Mouse (Mus musculus) olfactory bulb, adult 2 months (tissue): ENCODE data around the gene Anp32e.

Experiments used
- CTCF ChIP-seq: fragments of 200-500 bp; IDR thresholded peaks from 2 replicates; pipeline ENCODE4 v1.5.1; 2012; ENCODE audit warnings: low read depth, mild to moderate bottlenecking, low read length, moderate library complexity; ENCODE audit not compliant: insufficient read depth
- POLR2A ChIP-seq: fragments of 200-500 bp; IDR thresholded peaks from 2 replicates; pipeline ENCODE4 v1.6.1; 2012; ENCODE audit warnings: mild to moderate bottlenecking, low read depth, low read length, moderate library complexity; ENCODE audit not compliant: insufficient read depth

DNA sequence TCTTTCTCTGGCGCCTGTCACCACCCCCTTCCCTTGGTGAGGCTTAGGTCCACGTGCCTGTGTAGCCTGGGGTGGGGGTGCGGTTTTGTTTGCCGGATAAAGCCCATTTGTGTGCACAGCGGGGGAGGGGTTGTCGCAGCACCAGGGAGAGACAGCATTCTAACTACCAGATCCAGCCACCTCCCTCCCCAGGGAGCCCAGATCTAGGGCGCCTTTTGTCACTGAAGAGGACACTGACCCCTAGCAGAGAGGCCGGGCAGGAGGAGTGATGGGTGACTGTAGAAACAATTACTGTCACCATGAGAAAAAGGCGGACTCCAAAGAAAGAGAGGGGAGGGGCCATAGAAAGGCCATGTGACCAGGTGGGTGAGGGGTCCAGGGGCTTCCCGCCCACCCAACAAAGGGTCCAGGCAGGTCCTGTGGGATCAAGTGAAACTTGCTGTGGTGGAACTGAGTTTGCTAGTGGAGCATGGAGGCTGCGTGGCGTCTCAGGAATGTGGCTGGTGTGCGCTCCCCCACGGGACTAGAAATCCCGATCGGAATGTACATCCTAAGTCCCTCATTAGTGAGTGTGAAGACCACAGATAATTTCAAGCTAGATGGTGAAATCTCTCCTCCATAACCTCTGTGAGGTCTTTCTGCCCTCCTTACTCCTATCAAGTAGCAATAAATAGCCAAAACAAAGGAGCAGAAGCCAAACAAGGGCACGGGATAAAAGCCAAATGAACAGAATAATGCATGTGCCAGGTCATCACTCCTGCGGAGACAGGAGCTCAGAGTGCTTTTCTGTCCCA lies 23.7 kb upstream of the Anp32e start:
- no peak for TF ChIP-seq POLR2A
- no peak for TF ChIP-seq CTCF
